Mouse (Mus musculus) midbrain, embryonic 14.5 days (tissue): ENCODE data around the gene Phc1. TPM values are rescaled to one million over a fixed set of nuclear protein-coding genes. Genes with fewer than 3 reads are reported as not detected.

ENCODE experiments used
- ATAC-seq: fragments of 200-750 bp; cut with Nextera tagmentation; 2 replicates; pipeline ENCODE4 v1.8.0; 2017; ENCODE audit warnings: moderate number of reproducible peaks, moderate library complexity; ENCODE audit not compliant: low FRiP score, low TSS enrichment
- DNase-seq: peaks from one replicate; pipeline ENCODE4 v3.0.0-alpha.2; 2015
- H3K27ac ChIP-seq: fragments of 300-500 bp; sonication (generic); replicated peaks from 2 replicates; pipeline ENCODE4 v1.5.1; 2014; ENCODE audit warnings: mild to moderate bottlenecking, low read depth, low read length, moderate library complexity
- H3K27me3 ChIP-seq: fragments of 300-500 bp; sonication (generic); 2 replicates; pipeline ENCODE4 v1.6.1; 2014; ENCODE audit warnings: low read length, control low read depth, mixed read lengths; ENCODE audit not compliant: control insufficient read depth, insufficient read depth
- H3K36me3 ChIP-seq: fragments of 300-500 bp; sonication (generic); 2 replicates; pipeline ENCODE4 v1.6.1; 2014; ENCODE audit warnings: low read length, control low read depth; ENCODE audit not compliant: control insufficient read depth, insufficient read depth
- H3K4me1 ChIP-seq: fragments of 300-500 bp; sonication (generic); 2 replicates; pipeline ENCODE4 v1.6.1; 2014; ENCODE audit warnings: mild to moderate bottlenecking, antibody characterized with exemption, low read length, control low read depth; ENCODE audit not compliant: control insufficient read depth, insufficient read depth
- H3K4me2 ChIP-seq: fragments of 300-500 bp; sonication (generic); 2 replicates; pipeline ENCODE4 v1.6.1; 2014; ENCODE audit warnings: mild to moderate bottlenecking, low read length, moderate library complexity
- H3K4me3 ChIP-seq: fragments of 300-500 bp; sonication (generic); replicated peaks from 2 replicates; pipeline ENCODE4 v1.5.1; 2014; ENCODE audit warnings: low read depth, low read length
- H3K9ac ChIP-seq: fragments of 300-500 bp; sonication (generic); replicated peaks from 2 replicates; pipeline ENCODE4 v1.6.1; 2014; ENCODE audit warnings: mild to moderate bottlenecking, low read length, moderate library complexity
- H3K9me3 ChIP-seq: fragments of 300-500 bp; sonication (generic); 2 replicates; pipeline ENCODE4 v1.6.1; 2016; ENCODE audit warnings: low read length, control low read depth, mixed read lengths; ENCODE audit not compliant: control insufficient read depth
- WGBS: fragments of 180-500 bp; shearing (Covaris S2); extraction: QIAGEN DNeasy Blood & Tissue Kit; methylation state at CpG from one replicate; pipeline ENCODE4 v1.1.7; 2014; 5-methylcytosine and 5-hydroxymethylcytosine counted together
- polyA plus RNA-seq: library from polyadenylated mRNA; unstranded; fragments of >200 nt; fragmentation: Nextera tagmentation; extraction: Ambion mirVana; gene quantifications from 2 replicates; pipeline ENCODE4 v1.2.1, GENCODE M21; 2014

The Phc1 gene
- polyA plus RNA-seq, 1 experiment from 2014 or later: 46.7 TPM

GRCm38 (mm10) chr6:122294290-122294689, 46.1 kb downstream of the Phc1 start:
- Histone ChIP-seq H3K27ac (no peak overlapping the region), H3K36me3 (no peaks in the 10 kb centered on the region), H3K27me3 (no peaks in the 10 kb centered on the region), H3K4me2 (no peak overlapping the region), H3K4me1 (peaks cover 8% of the 10 kb centered on the region; the same call in 1 of the 2 replicates), H3K4me3 (no peak overlapping the region), H3K9me3 (no peaks in the 10 kb centered on the region), H3K9ac (no peak overlapping the region)
- 81% methylated on average over 3 of the region's 3 CpGs for WGBS
- ATAC-seq (no peak), DNase-seq (no peak)

DNA sequence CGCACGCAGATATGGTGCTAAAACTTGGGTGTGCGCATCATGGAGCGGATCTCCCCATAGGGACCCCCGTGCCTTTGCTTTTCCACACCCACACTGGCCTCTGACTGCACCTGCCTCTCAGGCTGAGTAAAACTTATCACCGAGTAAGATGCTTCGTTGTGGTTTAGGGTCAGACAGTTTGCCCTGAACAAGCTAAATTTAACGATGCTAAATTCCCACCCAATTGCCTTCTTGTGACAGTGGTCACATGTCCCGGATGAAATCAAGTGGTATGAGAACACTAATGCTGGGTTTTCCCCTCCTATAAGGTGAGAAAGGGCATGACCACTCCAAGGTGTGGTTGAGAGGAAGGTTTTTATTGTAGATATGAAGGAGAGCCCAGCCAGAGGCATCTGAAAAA, 46.6 kb downstream of the Phc1 start:
- no peaks in the 10 kb centered on the region for H3K36me3 ChIP-seq
- DNase-seq (no peak), ATAC-seq (no peak)
- no peak overlapping the region for H3K9ac ChIP-seq
- peaks cover 8% of the 10 kb centered on the region; the same call in 1 of the 2 replicates for H3K4me1 ChIP-seq
- H3K27me3 ChIP-seq: no peaks in the 10 kb centered on the region
- H3K4me2 ChIP-seq: no peak overlapping the region
- H3K4me3 ChIP-seq: no peak overlapping the region
- no peak overlapping the region for H3K27ac ChIP-seq
- H3K9me3 ChIP-seq: no peaks in the 10 kb centered on the region
- 94% methylated on average over 9 of the region's 9 CpGs for WGBS

- DNase-seq (no peak), ATAC-seq (no peak)
- H3K4me1 ChIP-seq: peaks cover 8% of the 10 kb centered on the region; the same call in 1 of the 2 replicates
- H3K9ac ChIP-seq: no peak overlapping the region
- H3K27ac ChIP-seq: no peak overlapping the region
- H3K27me3 ChIP-seq: no peaks in the 10 kb centered on the region
- H3K4me3 ChIP-seq: no peak overlapping the region
- H3K36me3 ChIP-seq: no peaks in the 10 kb centered on the region
- 92% methylated on average over 8 of the region's 8 CpGs for WGBS
- H3K4me2 ChIP-seq: no peak overlapping the region
- no peaks in the 10 kb centered on the region for H3K9me3 ChIP-seq
Measured at GRCm38 (mm10) chr6:122293121-122293520, 47.2 kb downstream of the Phc1 start.

- DNase-seq (peak; percentile 15), ATAC-seq (no peak)
- H3K4me3 ChIP-seq: no peak overlapping the region
- no peak overlapping the region for H3K27ac ChIP-seq
- WGBS: 58% methylated on average over 2 of the region's 2 CpGs
- H3K36me3 ChIP-seq: no peaks in the 10 kb centered on the region
- H3K4me2 ChIP-seq: no peak overlapping the region
- H3K27me3 ChIP-seq: no peaks in the 10 kb centered on the region
- peaks cover 8% of the 10 kb centered on the region; the same call in 1 of the 2 replicates for H3K4me1 ChIP-seq
- no peaks in the 10 kb centered on the region for H3K9me3 ChIP-seq
- no peak overlapping the region for H3K9ac ChIP-seq
Measured at GRCm38 (mm10) chr6:122292184-122292583, 48.2 kb downstream of the Phc1 start.

- ATAC-seq: no peak
- Histone ChIP-seq H3K4me3 (no peak overlapping the region), H3K4me1 (peaks cover 6% of the 10 kb centered on the region; the same call in 1 of the 2 replicates), H3K4me2 (no peak overlapping the region), H3K27ac (no peak overlapping the region), H3K27me3 (no peaks in the 10 kb centered on the region), H3K9me3 (no peaks in the 10 kb centered on the region), H3K9ac (no peak overlapping the region), H3K36me3 (no peaks in the 10 kb centered on the region)
- WGBS: 83% methylated on average over 3 of the region's 3 CpGs
- no peak for DNase-seq
Measured at GRCm38 (mm10) chr6:122291735-122292134, 48.6 kb downstream of the Phc1 start.

DNA sequence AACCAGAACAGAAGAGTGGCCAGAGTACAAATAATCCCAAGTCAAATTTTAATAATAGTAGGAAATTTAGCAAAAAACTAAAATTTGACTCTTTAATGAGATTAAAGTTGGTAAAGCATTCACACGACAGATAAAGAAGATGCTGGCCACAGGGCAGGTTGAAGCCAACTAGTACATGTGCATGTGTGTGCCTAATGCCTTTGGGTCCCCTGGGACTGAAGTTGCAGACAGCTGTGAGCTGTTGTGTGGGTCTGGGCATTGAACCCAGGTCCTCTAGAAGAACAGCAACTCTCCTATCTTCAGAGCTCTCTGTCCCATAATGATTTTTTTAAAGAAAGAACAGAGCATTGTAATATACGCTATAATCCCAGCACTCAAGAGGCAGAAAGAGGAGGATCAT, 49.1 kb downstream of the Phc1 start:
- Histone ChIP-seq H3K36me3 (no peaks in the 10 kb centered on the region), H3K4me3 (no peak overlapping the region), H3K27me3 (no peaks in the 10 kb centered on the region), H3K9me3 (no peaks in the 10 kb centered on the region), H3K4me1 (peaks cover 3% of the 10 kb centered on the region; the same call in 1 of the 2 replicates), H3K4me2 (no peak overlapping the region), H3K27ac (no peak overlapping the region), H3K9ac (no peak overlapping the region)
- WGBS: 71% methylated on average over 2 of the region's 2 CpGs
- no peak for DNase-seq
- no peak for ATAC-seq

DNA sequence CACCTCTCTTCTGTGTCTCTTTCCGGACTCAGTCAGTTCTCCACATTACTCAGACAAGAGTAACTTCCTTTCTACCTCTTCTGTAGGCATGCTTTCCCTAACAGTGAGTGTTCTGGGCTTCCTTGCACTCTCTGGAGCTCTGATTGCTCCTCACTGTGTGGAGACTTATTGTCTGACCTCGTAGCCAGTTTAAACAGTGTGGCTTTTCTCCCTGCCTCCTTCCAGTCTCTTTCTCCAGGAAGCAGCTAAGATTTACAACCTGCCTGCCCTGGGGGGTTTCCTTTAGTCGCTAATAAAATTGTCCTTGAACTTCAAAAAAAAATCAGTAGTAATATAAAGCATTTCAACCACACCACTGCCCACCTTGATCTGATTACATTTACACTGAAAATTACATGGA, 50.1 kb downstream of the Phc1 start:
- Histone ChIP-seq H3K4me1 (no peaks in the 10 kb centered on the region), H3K9ac (no peak overlapping the region), H3K36me3 (no peaks in the 10 kb centered on the region), H3K27ac (no peak overlapping the region), H3K9me3 (no peaks in the 10 kb centered on the region), H3K4me2 (no peak overlapping the region), H3K27me3 (no peaks in the 10 kb centered on the region), H3K4me3 (no peak overlapping the region)
- DNase-seq: no peak
- WGBS: 73% methylated on average over 3 of the region's 3 CpGs
- ATAC-seq: no peak

DNA sequence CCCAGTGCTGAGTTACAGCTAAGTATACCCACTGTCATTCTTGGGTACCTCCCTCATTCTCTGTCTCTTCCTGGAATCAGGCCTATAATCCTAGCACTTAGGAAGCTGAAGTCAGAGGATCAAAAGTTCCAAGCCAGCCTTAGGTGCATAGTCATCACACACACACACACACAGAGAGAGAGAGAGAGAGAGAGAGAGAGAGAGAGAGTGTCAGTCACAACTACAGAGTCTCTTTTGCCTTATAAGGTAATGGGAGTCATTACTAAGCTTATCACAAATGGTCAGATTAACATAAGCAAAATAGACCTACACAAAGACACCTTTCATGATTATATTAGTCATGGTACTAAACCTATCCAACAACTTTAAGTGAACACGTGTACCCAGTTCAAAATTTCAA, 51.0 kb downstream of the Phc1 start:
- Histone ChIP-seq H3K9me3 (no peaks in the 10 kb centered on the region), H3K9ac (no peak overlapping the region), H3K36me3 (no peaks in the 10 kb centered on the region), H3K27ac (no peak overlapping the region), H3K4me3 (no peak overlapping the region), H3K4me1 (no peaks in the 10 kb centered on the region), H3K27me3 (no peaks in the 10 kb centered on the region), H3K4me2 (no peak overlapping the region)
- no peak for DNase-seq
- 51% methylated on average over 1 of the region's 1 CpGs for WGBS
- no peak for ATAC-seq

DNA sequence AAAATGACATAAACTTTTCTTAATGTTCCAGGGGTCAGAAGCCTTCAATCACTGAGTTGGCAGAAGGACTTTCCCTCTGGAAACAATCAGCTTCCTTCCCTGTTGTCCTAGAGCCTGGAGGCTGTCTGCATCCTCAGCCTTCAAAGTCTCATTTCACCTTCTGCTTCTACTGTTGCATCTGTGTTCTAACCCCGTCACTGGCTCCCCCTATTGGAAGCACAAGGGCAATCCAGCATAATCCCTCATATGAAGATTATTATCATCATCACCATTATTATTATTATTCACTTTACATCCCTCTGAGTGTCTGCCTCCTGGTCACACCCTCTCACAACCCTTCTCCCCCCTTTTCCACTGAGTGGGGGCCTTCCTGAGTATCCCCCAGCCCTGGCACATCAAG, 52.1 kb downstream of the Phc1 start:
- no peak overlapping the region for H3K9ac ChIP-seq
- H3K4me1 ChIP-seq: no peaks in the 10 kb centered on the region
- no peaks in the 10 kb centered on the region for H3K27me3 ChIP-seq
- ATAC-seq: no peak
- no peak overlapping the region for H3K4me3 ChIP-seq
- no peak for DNase-seq
- H3K9me3 ChIP-seq: no peaks in the 10 kb centered on the region
- H3K36me3 ChIP-seq: no peaks in the 10 kb centered on the region
- 41% methylated on average over 1 of the region's 1 CpGs for WGBS
- no peak overlapping the region for H3K4me2 ChIP-seq
- H3K27ac ChIP-seq: no peak overlapping the region
